Mouse (Mus musculus) WW6 (cell line): ENCODE data around the gene Rsph6a.

Experiments used
- DNase-seq: peaks from one replicate; pipeline ENCODE4 v3.0.0-alpha.2; 2013; ENCODE audit warnings: low read depth, low spot score

Rsph6a gene

DNA sequence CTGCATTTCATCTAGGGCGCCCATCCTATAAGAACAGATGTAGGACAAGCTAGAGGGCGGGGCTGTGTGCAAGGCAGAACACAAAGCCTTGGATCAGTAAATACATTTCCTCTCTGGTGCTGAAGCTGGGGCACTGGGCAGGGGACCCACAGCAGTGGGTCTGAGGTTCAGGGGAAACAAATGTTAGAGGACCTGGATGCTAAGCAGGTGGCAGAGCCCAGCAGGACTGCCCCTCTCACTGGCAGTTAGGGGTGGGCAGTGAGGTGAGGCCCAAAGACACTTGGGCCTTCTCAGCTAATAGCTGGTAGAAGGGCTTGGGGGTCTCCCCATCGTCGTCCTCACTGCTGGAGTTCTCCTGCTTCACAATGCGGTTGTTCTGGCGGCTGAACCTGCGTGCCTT is 44.3 kb downstream of the Rsph6a start:
- no peak for DNase-seq

DNA sequence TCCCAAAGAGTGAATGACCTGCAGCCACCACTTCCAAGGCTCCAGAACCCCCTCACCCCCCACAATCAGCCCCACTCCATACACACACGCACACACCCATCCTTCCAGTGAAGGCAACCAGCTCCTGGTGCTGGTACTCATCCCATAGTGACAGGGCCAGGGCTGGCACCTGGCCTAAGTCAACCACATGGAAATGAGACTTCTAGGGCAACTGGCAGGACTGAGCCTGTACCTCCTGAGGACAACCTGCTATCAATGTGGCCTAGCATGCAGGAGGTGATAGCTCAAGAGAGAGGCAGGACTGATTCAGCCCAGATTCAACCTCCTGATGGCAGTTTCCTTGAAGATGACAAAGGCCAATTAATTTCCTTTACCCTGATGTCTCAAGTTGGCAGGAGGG is 45.8 kb downstream of the Rsph6a start:
- no peak for DNase-seq

DNA sequence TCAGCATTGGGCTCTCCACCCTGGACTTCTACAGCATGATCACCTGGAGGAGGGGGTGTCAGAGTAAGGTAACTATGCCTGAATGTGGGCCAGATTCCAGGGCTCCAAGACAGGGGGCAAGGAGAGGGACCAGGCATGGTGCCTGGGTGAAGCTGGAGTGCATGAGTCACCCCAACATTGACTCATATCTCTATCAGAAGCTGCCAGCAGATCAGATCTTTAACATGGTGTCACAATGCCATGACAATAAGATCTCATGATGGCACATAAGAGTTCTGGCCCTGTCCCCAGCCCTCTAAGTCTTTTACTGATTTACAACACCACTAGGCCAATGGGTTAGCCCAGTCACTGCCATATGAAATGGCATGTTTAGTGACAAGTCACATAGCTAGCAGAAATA is 49.3 kb downstream of the Rsph6a start:
- DNase-seq: no peak

GRCm38 (mm10) chr7:19104486-19104885 is 50.0 kb downstream of the Rsph6a start:
- DNase-seq: no peak

DNA sequence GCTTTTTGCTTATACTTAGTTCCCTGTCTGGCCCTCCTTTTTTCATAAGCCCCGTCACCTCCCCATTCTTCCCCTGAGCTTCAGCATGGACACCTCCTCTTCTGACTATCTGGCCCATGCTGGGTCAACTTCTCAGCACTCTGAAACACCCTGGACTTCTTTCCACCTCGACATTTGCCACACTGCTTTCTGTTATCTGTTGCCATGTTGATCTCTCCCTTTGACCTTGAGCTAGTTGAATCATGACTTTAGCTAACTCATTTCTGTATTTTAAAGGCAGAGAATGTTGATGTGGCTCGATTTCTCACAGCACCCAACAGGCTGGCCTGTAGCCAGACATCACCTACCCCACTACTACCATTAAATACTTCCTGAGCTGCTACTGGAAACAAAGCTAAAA is 52.9 kb downstream of the Rsph6a start:
- DNase-seq: no peak

GRCm38 (mm10) chr7:19109565-19109964 is 55.1 kb downstream of the Rsph6a start:
- DNase-seq: no peak

DNA sequence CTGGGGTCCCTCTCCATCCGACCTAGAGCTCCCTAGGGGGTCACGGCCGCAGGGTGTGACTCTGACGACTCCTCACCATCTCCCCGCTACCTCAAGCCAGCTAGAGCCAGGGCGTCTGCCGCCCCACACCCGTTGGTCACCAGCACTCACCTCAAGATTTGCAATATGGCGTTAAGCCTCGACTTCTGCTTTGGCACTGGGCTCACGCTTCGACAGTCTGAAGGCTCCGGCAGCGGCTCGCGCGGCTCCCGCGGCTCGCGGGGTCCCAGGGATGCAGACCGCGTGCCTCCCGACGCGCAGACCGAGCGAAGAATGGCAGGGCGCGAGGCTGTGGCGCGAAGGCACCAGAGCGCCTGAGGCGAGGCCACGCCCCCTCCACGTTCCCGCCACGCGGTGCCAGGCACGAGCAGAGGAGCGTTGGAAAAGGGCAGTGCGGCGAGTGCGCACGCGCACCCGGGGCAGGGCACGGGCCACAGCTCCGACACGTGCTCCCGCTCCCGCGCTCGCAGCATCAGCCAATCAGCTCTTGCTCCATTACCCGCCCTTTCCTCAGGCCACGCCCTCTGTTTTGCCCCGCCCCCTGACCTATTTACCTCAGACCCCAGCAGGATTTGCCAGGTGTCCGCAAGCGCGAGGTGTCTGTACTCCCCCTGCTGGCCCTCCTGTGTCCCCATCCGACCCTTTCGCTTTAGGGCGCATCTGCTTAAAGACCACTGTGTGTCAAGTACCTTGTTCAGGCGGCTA is 63.7 kb downstream of the Rsph6a start, which contains the start of gene Gm4969:
TSS of gene Gm4969 (minus strand) at position 341 of the 744 bp plus-strand sequence.
- peak; percentile 87 for DNase-seq

- DNase-seq: no peak
These were observed 64.6 kb downstream of the Rsph6a start for GRCm38 (mm10) chr7:19119083-19119482.

DNA sequence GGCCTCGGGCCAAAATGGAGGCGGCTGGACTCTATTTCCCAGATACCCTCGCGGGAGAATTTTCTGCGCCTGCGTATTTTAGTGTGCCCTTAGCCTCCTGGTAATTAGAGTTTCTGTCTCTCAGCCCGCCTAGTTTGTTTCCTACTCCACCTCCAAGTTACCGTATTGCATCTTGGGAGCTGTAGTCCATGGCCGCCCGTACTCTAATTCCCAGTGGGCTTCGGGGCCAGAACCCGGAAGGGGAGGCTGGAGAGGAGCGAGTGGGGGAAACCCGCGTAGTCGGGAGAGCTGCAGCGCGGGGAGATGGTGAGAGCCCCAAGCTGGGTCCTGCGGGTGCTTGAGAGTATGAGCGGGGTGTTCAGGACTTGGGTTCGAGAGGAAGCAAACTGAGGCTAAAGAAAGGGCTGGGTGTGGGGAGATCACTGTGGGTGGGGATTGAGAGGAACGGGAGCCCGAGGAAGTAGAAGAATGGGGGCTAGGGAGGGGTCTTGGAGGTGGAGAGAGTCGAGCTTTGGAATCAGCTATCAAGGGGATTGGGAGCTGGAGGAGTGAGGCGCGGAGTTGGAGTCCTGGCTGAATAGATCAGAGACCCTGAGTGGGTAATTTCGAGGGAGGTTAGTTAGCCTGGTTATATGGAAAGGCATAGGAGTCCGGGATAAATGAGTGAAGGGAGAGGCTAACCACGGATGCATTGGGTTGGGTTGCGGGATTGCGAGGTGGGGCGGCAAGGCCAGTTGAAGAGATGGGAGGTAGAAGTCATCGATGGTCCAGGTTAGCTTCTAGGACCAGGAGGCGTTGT is 65.3 kb downstream of the Rsph6a start, which contains the start of gene Fbxo46:
TSS of gene Fbxo46 (plus strand) at position 229 of the 799 bp plus-strand sequence.
- peak; percentile 86 for DNase-seq

DNA sequence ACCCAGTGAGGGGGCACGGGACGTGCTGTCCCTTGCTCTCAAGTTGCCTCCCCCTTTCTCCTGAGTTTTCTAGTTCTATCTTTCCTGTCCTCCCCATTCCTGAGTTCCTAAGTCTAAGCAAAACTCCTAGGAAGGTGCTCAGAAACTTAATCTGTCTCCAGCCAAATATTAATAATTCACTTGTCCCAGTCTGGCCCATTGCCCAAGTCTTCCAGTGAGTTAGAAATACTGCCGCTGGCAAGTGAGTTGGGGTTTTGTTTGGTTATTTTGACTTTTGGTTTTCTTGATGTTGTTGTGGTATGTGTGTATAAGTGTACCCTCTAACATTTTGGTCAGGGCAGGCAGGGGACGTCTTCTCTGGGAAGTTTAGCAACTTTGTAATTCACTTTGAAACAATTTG is 67.2 kb downstream of the Rsph6a start:
- no peak for DNase-seq
